ENCODE assay signal across 15 mouse cellular contexts in the genomic region with DNA sequence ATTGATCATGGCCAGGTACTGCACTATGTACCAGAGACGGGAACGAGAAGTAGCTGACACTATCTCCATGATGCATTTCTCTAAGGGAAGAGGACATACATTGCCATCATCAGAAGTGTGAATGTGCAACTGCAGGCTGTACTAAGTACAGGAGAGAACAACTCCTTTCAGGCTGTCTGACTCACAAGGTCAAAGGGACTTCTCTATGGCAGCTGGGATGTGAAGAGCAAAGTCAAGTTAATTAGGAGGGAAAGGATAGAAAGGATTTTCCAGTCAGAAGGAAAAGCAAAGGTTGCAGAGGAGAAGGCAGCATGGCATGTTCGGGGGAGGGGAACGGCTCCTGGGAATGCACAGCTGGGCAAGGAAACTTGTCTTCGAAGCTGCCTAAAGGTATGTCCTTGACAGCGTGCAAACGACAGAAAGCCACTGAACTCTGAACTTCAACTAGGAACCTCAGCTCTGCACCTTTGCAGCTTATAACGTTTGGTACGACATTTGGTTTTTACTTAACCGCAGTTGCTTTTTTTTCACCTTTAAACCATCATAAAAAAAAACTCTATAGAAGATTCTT. TPM values are rescaled to one million over a fixed set of nuclear protein-coding genes. Genes with fewer than 3 reads are reported as not detected.
DNase-seq lines count a peak whose midpoint lies in the region; ATAC-seq and TF ChIP-seq lines count a peak whose summit lies in the region.
"Had no signal": no experiment of that assay in that cellular context is flagged by ENCODE, and none has a peak within 500 bp of the region (broad histone marks: within the 10 kb centered on the region; RNA-seq: fewer than 3 reads in every experiment).

No protein-coding gene starts in this region.

- H3K36me3 ChIP-seq in kidney, adult 2 months (ENCODE audit: control insufficient read depth, insufficient read depth, low read length): no peaks in the 10 kb centered on the region; the same call in none of the 2 replicates
- peaks cover 16% of the 10 kb centered on the region for H3K36me3 ChIP-seq in neural tube, embryonic 12.5 days

- ATAC-seq in neural tube, embryonic 12.5 days (ENCODE audit: low FRiP score, low read depth): peak; percentile 41; the same call in 1 of the 2 replicates
- no peak for ATAC-seq in inflammation-experienced regulatory T-cells, adult 6 months

- no peaks in the 10 kb centered on the region for H3K9me3 ChIP-seq in neural tube, embryonic 12.5 days

- TF ChIP-seq CTCF in kidney, adult 2 months (conservative IDR thresholded peaks at IDR 0.05; ENCODE audit: insufficient read depth, insufficient read length, low read depth, low read length): no peak

- no peak overlapping the region for H3K4me3 ChIP-seq in kidney, adult 2 months (ENCODE audit: insufficient read depth, low read depth, low read length)
- no peak overlapping the region for H3K4me3 ChIP-seq in neural tube, embryonic 12.5 days

- peak; percentile 33 for DNase-seq in adrenal gland, postnatal 14 days
- DNase-seq in adrenal gland, postnatal 36 days: no peak
- no peak for DNase-seq in kidney, adult 2 months
- no peak for DNase-seq in kidney, adult 8-10 months
- DNase-seq in neural tube, embryonic 10.5 days (ENCODE audit: extremely low spot score, low spot score): no peak
- no peak for DNase-seq in cerebellum, adult 9-11 months
- DNase-seq: adrenal gland, adult 8-10 months; cerebellum, postnatal 25 days had no signal

- peaks cover 14% of the 10 kb centered on the region for H3K4me1 ChIP-seq in kidney, adult 2 months (ENCODE audit: control insufficient read depth, insufficient read depth, low read length)
- H3K4me1 ChIP-seq in neural tube, embryonic 12.5 days: peaks cover 14% of the 10 kb centered on the region

- WGBS in kidney, adult 2 months: 48% methylated on average over 10 of the region's 10 CpGs
- WGBS in neural tube, embryonic 12.5 days: 67% methylated on average over 10 of the region's 10 CpGs

- H3K27me3 ChIP-seq in kidney, adult 2 months (replicated peaks; ENCODE audit: control insufficient read depth, insufficient read depth, low read length): no peaks in the 10 kb centered on the region
- H3K27me3 ChIP-seq in neural tube, embryonic 12.5 days (replicated peaks): no peaks in the 10 kb centered on the region
- H3K27me3 ChIP-seq: Patski had no signal

- TF ChIP-seq POLR2A in kidney, adult 2 months (IDR thresholded peaks at IDR 0.05; ENCODE audit: low read depth, low read length): no peak

- H3K9ac ChIP-seq in neural tube, embryonic 12.5 days: no peak overlapping the region
- H3K9ac ChIP-seq: liver, embryonic 14.5 days had no signal

- peak overlapping the region; percentile 78; the same call in 1 of the 2 replicates for H3K27ac ChIP-seq in kidney, adult 2 months (ENCODE audit: insufficient read depth, low read depth, low read length)
- no peak overlapping the region for H3K27ac ChIP-seq in neural tube, embryonic 12.5 days
- H3K27ac ChIP-seq: liver, embryonic 14.5 days; stomach, postnatal 0 days had no signal

- H3K4me2 ChIP-seq in neural tube, embryonic 12.5 days (replicated peaks): no peak overlapping the region; the same call in 1 of the 2 replicates

RNA-seq across cellular contexts. Expression of a gene that starts 13.0 kb away (rescaled TPM):
- 177 and 191 TPM in 2 replicates for total RNA-seq in adrenal gland, postnatal 14 days (2021)
- total RNA-seq in adrenal gland, postnatal 36 days (2021): 100 to 1,000 TPM; 156 to 182 TPM
- polyA plus RNA-seq in kidney, adult 2 months (2012; rRNA removed): 17.2 and 21.7 TPM in 2 replicates
- 62.2 and 63.0 TPM in 2 replicates for polyA plus RNA-seq in neural tube, embryonic 12.5 days (2016; fragmentation: Nextera tagmentation; extraction: Ambion mirVana)
- not detected for polyA plus RNA-seq in inflammation-experienced regulatory T-cells, adult 6 months (2017; shearing (Covaris generic))
- total RNA-seq: granulocyte monocyte progenitor cell, adult 5-6 weeks; megakaryocyte-erythroid progenitor cell, adult 5-6 weeks had no signal

Comparison
In these comparisons a context has a peak if more than half of its experiments do, and no peak if none do; other contexts are left out.
1. RNA of a gene that starts 13.0 kb away (polyA plus RNA-seq): 62.2 to 63.0 TPM in neural tube, embryonic 12.5 days and 17.2 to 21.7 TPM in kidney, adult 2 months; not detected in inflammation-experienced regulatory T-cells, adult 6 months; every median in the first group is over 10 times any median in the second.